Mouse (Mus musculus) small intestine, adult 2 months (tissue): ENCODE results near the gene Selenop.

ENCODE experiments used
- CTCF ChIP-seq: fragments of 200-500 bp; IDR thresholded peaks from 2 replicates; pipeline ENCODE4 v1.5.1; 2012; ENCODE audit warnings: low read depth, mild to moderate bottlenecking, control low read depth, inconsistent platforms, low read length, moderate library complexity, mixed read lengths; ENCODE audit not compliant: insufficient replicate concordance, insufficient read length; ENCODE audit errors: extremely low read depth
- POLR2A ChIP-seq: fragments of 200-500 bp; IDR thresholded peaks from 2 replicates; pipeline ENCODE4 v1.6.1; 2012; ENCODE audit warnings: low read depth, mild to moderate bottlenecking, control low read depth, inconsistent platforms, low read length, moderate library complexity

- TF ChIP-seq POLR2A (no peak), CTCF (no peak)
Measured at GRCm38 (mm10) chr15:3233837-3234551, 34.4 kb upstream of the Selenop start.
